Mouse (Mus musculus): ENCODE results near the gene Unc13c. TPM values are rescaled to one million over a fixed set of nuclear protein-coding genes. Genes with fewer than 3 reads are reported as not detected.

The Unc13c gene
- polyA plus RNA-seq, 1 experiment from 2014 or later: 2.2 TPM

- Histone ChIP-seq H3K27me3 (replicated peaks; ENCODE audit: control insufficient read depth, insufficient read depth, low read length) (no peaks in the 10 kb centered on the region), H3K9ac (replicated peaks; ENCODE audit: low read depth, low read length) (no peak overlapping the region), H3K4me2 (ENCODE audit: low read length) (no peak overlapping the region), H3K9me3 (ENCODE audit: control insufficient read depth, low read length) (no peaks in the 10 kb centered on the region), H3K4me1 (replicated peaks; ENCODE audit: control insufficient read depth, insufficient read depth, low read length) (no peaks in the 10 kb centered on the region), H3K36me3 (ENCODE audit: control insufficient read depth, insufficient read depth) (no peaks in the 10 kb centered on the region), H3K27ac (ENCODE audit: low read length) (no peak overlapping the region), H3K4me3 (replicated peaks; ENCODE audit: low read length) (no peak overlapping the region)
- 81% methylated on average over 3 of the region's 3 CpGs for WGBS
- no peak for ATAC-seq
These were observed 70.2 kb downstream of the Unc13c start for GRCm38 (mm10) chr9:73898516-73898915.

- H3K36me3 ChIP-seq (ENCODE audit: control insufficient read depth, insufficient read depth): no peaks in the 10 kb centered on the region
- 85% methylated on average over 3 of the region's 3 CpGs for WGBS
- no peak for ATAC-seq
These were observed 72.6 kb downstream of the Unc13c start for GRCm38 (mm10) chr9:73896210-73896609.

GRCm38 (mm10) chr9:73883587-73883986 is 85.2 kb downstream of the Unc13c start:
- no peak for ATAC-seq
- Histone ChIP-seq H3K27me3 (replicated peaks; ENCODE audit: control insufficient read depth, insufficient read depth, low read length) (no peaks in the 10 kb centered on the region), H3K4me3 (replicated peaks; ENCODE audit: low read length) (no peak overlapping the region), H3K4me1 (replicated peaks; ENCODE audit: control insufficient read depth, insufficient read depth, low read length) (no peaks in the 10 kb centered on the region), H3K36me3 (ENCODE audit: control insufficient read depth, insufficient read depth) (no peaks in the 10 kb centered on the region), H3K4me2 (ENCODE audit: low read length) (no peak overlapping the region), H3K9ac (replicated peaks; ENCODE audit: low read depth, low read length) (no peak overlapping the region), H3K9me3 (ENCODE audit: control insufficient read depth, low read length) (no peaks in the 10 kb centered on the region), H3K27ac (ENCODE audit: low read length) (no peak overlapping the region)
- 69% methylated on average over 1 of the region's 1 CpGs for WGBS

More at GRCm38 (mm10) chr9:73896210-73896609, 72.6 kb downstream of the Unc13c start:
- Histone ChIP-seq H3K27ac (ENCODE audit: low read length) (no peak overlapping the region), H3K27me3 (replicated peaks; ENCODE audit: control insufficient read depth, insufficient read depth, low read length) (no peaks in the 10 kb centered on the region), H3K4me3 (replicated peaks; ENCODE audit: low read length) (no peak overlapping the region), H3K9ac (replicated peaks; ENCODE audit: low read depth, low read length) (no peak overlapping the region), H3K4me2 (ENCODE audit: low read length) (no peak overlapping the region), H3K9me3 (ENCODE audit: control insufficient read depth, low read length) (no peaks in the 10 kb centered on the region), H3K4me1 (replicated peaks; ENCODE audit: control insufficient read depth, insufficient read depth, low read length) (no peaks in the 10 kb centered on the region)

GRCm38 (mm10) chr9:73883143-73883542 is 85.6 kb downstream of the Unc13c start:
- no peaks in the 10 kb centered on the region for H3K4me1 ChIP-seq (replicated peaks; ENCODE audit: control insufficient read depth, insufficient read depth, low read length)
- H3K4me3 ChIP-seq (replicated peaks; ENCODE audit: low read length): no peak overlapping the region
- H3K27ac ChIP-seq (ENCODE audit: low read length): no peak overlapping the region
- no peaks in the 10 kb centered on the region for H3K27me3 ChIP-seq (replicated peaks; ENCODE audit: control insufficient read depth, insufficient read depth, low read length)
- H3K9me3 ChIP-seq (ENCODE audit: control insufficient read depth, low read length): no peaks in the 10 kb centered on the region
- no peak overlapping the region for H3K4me2 ChIP-seq (ENCODE audit: low read length)
- 67% methylated on average over 1 of the region's 1 CpGs for WGBS
- ATAC-seq: no peak
- H3K36me3 ChIP-seq (ENCODE audit: control insufficient read depth, insufficient read depth): no peaks in the 10 kb centered on the region
- no peak overlapping the region for H3K9ac ChIP-seq (replicated peaks; ENCODE audit: low read depth, low read length)

GRCm38 (mm10) chr9:73882393-73882919 is 86.3 kb downstream of the Unc13c start:
- no peak overlapping the region for H3K27ac ChIP-seq (ENCODE audit: low read length)
- no peak for ATAC-seq
- no peaks in the 10 kb centered on the region for H3K36me3 ChIP-seq (ENCODE audit: control insufficient read depth, insufficient read depth)
- H3K4me1 ChIP-seq (replicated peaks; ENCODE audit: control insufficient read depth, insufficient read depth, low read length): no peaks in the 10 kb centered on the region
- no peak overlapping the region for H3K4me2 ChIP-seq (ENCODE audit: low read length)
- H3K27me3 ChIP-seq (replicated peaks; ENCODE audit: control insufficient read depth, insufficient read depth, low read length): no peaks in the 10 kb centered on the region
- no peak overlapping the region for H3K4me3 ChIP-seq (replicated peaks; ENCODE audit: low read length)
- no peaks in the 10 kb centered on the region for H3K9me3 ChIP-seq (ENCODE audit: control insufficient read depth, low read length)
- 84% methylated on average over 5 of the region's 5 CpGs for WGBS
- no peak overlapping the region for H3K9ac ChIP-seq (replicated peaks; ENCODE audit: low read depth, low read length)

GRCm38 (mm10) chr9:73867410-73868067 is 101.2 kb downstream of the Unc13c start:
- H3K27ac ChIP-seq (ENCODE audit: low read length): no peak overlapping the region
- H3K4me2 ChIP-seq (ENCODE audit: low read length): no peak overlapping the region
- WGBS: 60% methylated on average over 2 of the region's 2 CpGs
- no peaks in the 10 kb centered on the region for H3K27me3 ChIP-seq (replicated peaks; ENCODE audit: control insufficient read depth, insufficient read depth, low read length)
- no peaks in the 10 kb centered on the region for H3K9me3 ChIP-seq (ENCODE audit: control insufficient read depth, low read length)
- H3K4me1 ChIP-seq (replicated peaks; ENCODE audit: control insufficient read depth, insufficient read depth, low read length): no peaks in the 10 kb centered on the region
- no peaks in the 10 kb centered on the region for H3K36me3 ChIP-seq (ENCODE audit: control insufficient read depth, insufficient read depth)
- ATAC-seq: no peak
- no peak overlapping the region for H3K4me3 ChIP-seq (replicated peaks; ENCODE audit: low read length)
- H3K9ac ChIP-seq (replicated peaks; ENCODE audit: low read depth, low read length): no peak overlapping the region

GRCm38 (mm10) chr9:73866666-73867065 is 102.1 kb downstream of the Unc13c start:
- Histone ChIP-seq H3K9ac (replicated peaks; ENCODE audit: low read depth, low read length) (no peak overlapping the region), H3K36me3 (ENCODE audit: control insufficient read depth, insufficient read depth) (no peaks in the 10 kb centered on the region), H3K9me3 (ENCODE audit: control insufficient read depth, low read length) (no peaks in the 10 kb centered on the region), H3K27me3 (replicated peaks; ENCODE audit: control insufficient read depth, insufficient read depth, low read length) (no peaks in the 10 kb centered on the region), H3K4me2 (ENCODE audit: low read length) (no peak overlapping the region), H3K4me1 (replicated peaks; ENCODE audit: control insufficient read depth, insufficient read depth, low read length) (no peaks in the 10 kb centered on the region), H3K27ac (ENCODE audit: low read length) (no peak overlapping the region), H3K4me3 (replicated peaks; ENCODE audit: low read length) (no peak overlapping the region)
- no peak for ATAC-seq
- WGBS: 85% methylated on average over 2 of the region's 2 CpGs

- WGBS: 88% methylated on average over 3 of the region's 3 CpGs
- Histone ChIP-seq H3K9me3 (ENCODE audit: control insufficient read depth, low read length) (no peaks in the 10 kb centered on the region), H3K4me2 (ENCODE audit: low read length) (no peak overlapping the region), H3K27ac (ENCODE audit: low read length) (no peak overlapping the region), H3K4me3 (replicated peaks; ENCODE audit: low read length) (no peak overlapping the region), H3K36me3 (ENCODE audit: control insufficient read depth, insufficient read depth) (no peaks in the 10 kb centered on the region), H3K27me3 (replicated peaks; ENCODE audit: control insufficient read depth, insufficient read depth, low read length) (no peaks in the 10 kb centered on the region), H3K9ac (replicated peaks; ENCODE audit: low read depth, low read length) (no peak overlapping the region), H3K4me1 (replicated peaks; ENCODE audit: control insufficient read depth, insufficient read depth, low read length) (no peaks in the 10 kb centered on the region)
- no peak for ATAC-seq
These were observed 109.3 kb downstream of the Unc13c start for GRCm38 (mm10) chr9:73859469-73859868.

- WGBS: 72% methylated on average over 3 of the region's 3 CpGs
- no peak overlapping the region for H3K9ac ChIP-seq (replicated peaks; ENCODE audit: low read depth, low read length)
- H3K27ac ChIP-seq (ENCODE audit: low read length): no peak overlapping the region
- H3K4me3 ChIP-seq (replicated peaks; ENCODE audit: low read length): no peak overlapping the region
- no peak for ATAC-seq
- 0 out of 2 replicates have a peak, but pooled peaks cover 2% of the 10 kb centered on the region for H3K9me3 ChIP-seq (ENCODE audit: control insufficient read depth, low read length)
- no peaks in the 10 kb centered on the region for H3K4me1 ChIP-seq (replicated peaks; ENCODE audit: control insufficient read depth, insufficient read depth, low read length)
- no peak overlapping the region for H3K4me2 ChIP-seq (ENCODE audit: low read length)
- no peaks in the 10 kb centered on the region for H3K36me3 ChIP-seq (ENCODE audit: control insufficient read depth, insufficient read depth)
- no peaks in the 10 kb centered on the region for H3K27me3 ChIP-seq (replicated peaks; ENCODE audit: control insufficient read depth, insufficient read depth, low read length)
These were observed 114.5 kb downstream of the Unc13c start for GRCm38 (mm10) chr9:73854281-73854680.
